Mouse (Mus musculus) gastrocnemius, postnatal 10 days (tissue): ENCODE results near the gene 3425401B19Rik. TPM values are rescaled to one million over a fixed set of nuclear protein-coding genes. Genes with fewer than 3 reads are reported as not detected.

Source experiments
- DNase-seq: peaks from one replicate; pipeline ENCODE4 v3.0.0; 2021; ENCODE audit warnings: mixed read lengths
- total RNA-seq, 2 experiments: library from RNA; stranded (reverse); gene quantifications; 2 replicates each; pipeline ENCODE4 v1.2.3; 2021

3425401B19Rik gene
- total RNA-seq, 2 experiments from 2014 or later, result 229 to 232 TPM

- DNase-seq, result no peak
Observed at GRCm38 (mm10) chr14:32663099-32663498, 22.0 kb downstream of the 3425401B19Rik start.

GRCm38 (mm10) chr14:32659781-32660180 lies 25.3 kb downstream of the 3425401B19Rik start:
- DNase-seq, result no peak

- DNase-seq, result no peak
Observed at GRCm38 (mm10) chr14:32638485-32638884, 46.6 kb downstream of the 3425401B19Rik start.

GRCm38 (mm10) chr14:32634015-32634682 lies 50.9 kb downstream of the 3425401B19Rik start:
- DNase-seq, result no peak

GRCm38 (mm10) chr14:32632908-32633600 lies 52.0 kb downstream of the 3425401B19Rik start:
- DNase-seq, result no peak

- DNase-seq, result no peak
Observed at GRCm38 (mm10) chr14:32628584-32628983, 56.5 kb downstream of the 3425401B19Rik start.

- DNase-seq, result no peak
Observed at GRCm38 (mm10) chr14:32627271-32627670, 57.8 kb downstream of the 3425401B19Rik start.

- no peak for DNase-seq
Observed at GRCm38 (mm10) chr14:32624811-32625210, 60.3 kb downstream of the 3425401B19Rik start.

- no peak for DNase-seq
Observed at GRCm38 (mm10) chr14:32624245-32624644, 60.8 kb downstream of the 3425401B19Rik start.

- no peak for DNase-seq
Observed at GRCm38 (mm10) chr14:32617253-32617652, 67.8 kb downstream of the 3425401B19Rik start.

GRCm38 (mm10) chr14:32609392-32609791 lies 75.7 kb downstream of the 3425401B19Rik start:
- peak; percentile 60 for DNase-seq

Other genes with a start within 250 kb of the 3425401B19Rik start
- gene Slc18a3, start 220.4 kb downstream of the 3425401B19Rik start, total RNA-seq, result not detected
- not detected for gene Chat, start 219.3 kb downstream of the 3425401B19Rik start, total RNA-seq
- 1 to 10 TPM; 5.8 to 8.8 TPM for gene Ercc6, start 171.8 kb downstream of the 3425401B19Rik start, total RNA-seq
- gene Prrxl1, start 85.9 kb downstream of the 3425401B19Rik start, total RNA-seq, result not detected
- under 1 TPM in 1 of 2 experiments, not detected in 1; 0.73 TPM for gene Tmem273, start 100.7 kb upstream of the 3425401B19Rik start, total RNA-seq
- gene Fam170b, start 148.7 kb upstream of the 3425401B19Rik start, total RNA-seq, result not detected
- 10 to 100 TPM; 20.0 to 23.4 TPM for gene Vstm4, start 171.5 kb upstream of the 3425401B19Rik start, total RNA-seq